Mouse (Mus musculus): ENCODE measurements around the gene Gxylt1. TPM values are rescaled to one million over a fixed set of nuclear protein-coding genes. Genes with fewer than 3 reads are reported as not detected.

Gene Gxylt1
- total RNA-seq, 1 experiment: 27.7 TPM

GRCm38 (mm10) chr15:93270289-93270855 is 4.6 kb downstream of the Gxylt1 start:
- no peak for TF ChIP-seq MAFK (IDR thresholded peaks at IDR 0.05; ENCODE audit: insufficient read depth, low read depth, low read length)
- no peak for TF ChIP-seq HCFC1 (IDR thresholded peaks at IDR 0.05; ENCODE audit: borderline replicate concordance, insufficient read depth, low read length)
- TF ChIP-seq ZNF384 (IDR thresholded peaks at IDR 0.05; ENCODE audit: low read depth, low read length): no peak
- TF ChIP-seq CHD2 (IDR thresholded peaks at IDR 0.05; ENCODE audit: low read depth, low read length): no peak
- no peaks in the 10 kb centered on the region for H3K9me3 ChIP-seq (ENCODE audit: control insufficient read depth, insufficient read depth, low read depth, low read length)
- in situ Hi-C loops (cut with MboI; ENCODE audit: low sequenced_read_pairs in 2 of 2, unreplicated experiment in 2 of 2): no loop called here
- no peaks in the 10 kb centered on the region for H3K36me3 ChIP-seq (ENCODE audit: control insufficient read depth, insufficient read depth, low read length, poor library complexity, severe bottlenecking)
- peak; percentile 34 for DNase-seq (ENCODE audit: low read depth, low spot score)
- H3K4me1 ChIP-seq (ENCODE audit: control insufficient read depth in 2 of 2, insufficient read depth in 2 of 2, low read length in 2 of 2, poor library complexity in 1 of 2): peaks cover 0 to 9% of the 10 kb centered on the region in 2 experiments; a peak in 1 of 4 replicates
- H3K9ac ChIP-seq (ENCODE audit: insufficient read depth, low read depth, low read length, poor library complexity, severe bottlenecking): no peak overlapping the region
- no peak overlapping the region for H3K4me3 ChIP-seq (ENCODE audit: insufficient read depth in 1 of 2, low read depth in 1 of 2, low read length in 2 of 2, poor library complexity in 1 of 2, severe bottlenecking in 1 of 2)
- H3K27ac ChIP-seq (ENCODE audit: insufficient read depth, low read depth, low read length, poor library complexity, severe bottlenecking): no peak overlapping the region

GRCm38 (mm10) chr15:93269572-93269971 is 5.4 kb downstream of the Gxylt1 start:
- Histone ChIP-seq H3K4me1 (ENCODE audit: control insufficient read depth in 2 of 2, insufficient read depth in 2 of 2, low read length in 2 of 2, poor library complexity in 1 of 2) (peaks cover 0 to 9% of the 10 kb centered on the region in 2 experiments; a peak in 1 of 4 replicates), H3K36me3 (ENCODE audit: control insufficient read depth, insufficient read depth, low read length, poor library complexity, severe bottlenecking) (no peaks in the 10 kb centered on the region), H3K4me3 (ENCODE audit: insufficient read depth in 1 of 2, low read depth in 1 of 2, low read length in 2 of 2, poor library complexity in 1 of 2, severe bottlenecking in 1 of 2) (no peak overlapping the region), H3K9ac (ENCODE audit: insufficient read depth, low read depth, low read length, poor library complexity, severe bottlenecking) (no peak overlapping the region), H3K27ac (ENCODE audit: insufficient read depth, low read depth, low read length, poor library complexity, severe bottlenecking) (no peak overlapping the region), H3K9me3 (ENCODE audit: control insufficient read depth, insufficient read depth, low read depth, low read length) (no peaks in the 10 kb centered on the region)
- DNase-seq (ENCODE audit: low read depth, low spot score): no peak
- no peak for TF ChIP-seq HCFC1 (IDR thresholded peaks at IDR 0.05; ENCODE audit: borderline replicate concordance, insufficient read depth, low read length)
- TF ChIP-seq CHD2 (IDR thresholded peaks at IDR 0.05; ENCODE audit: low read depth, low read length): no peak
- no peak for TF ChIP-seq ZC3H11A (IDR thresholded peaks at IDR 0.05; ENCODE audit: borderline replicate concordance, low read depth, low read length)
- in situ Hi-C loops (cut with MboI; ENCODE audit: low sequenced_read_pairs in 2 of 2, unreplicated experiment in 2 of 2): no loop called here

GRCm38 (mm10) chr15:93268001-93268400 is 7.0 kb downstream of the Gxylt1 start:
- TF ChIP-seq HCFC1 (IDR thresholded peaks at IDR 0.05; ENCODE audit: borderline replicate concordance, insufficient read depth, low read length): no peak
- no peak for TF ChIP-seq ZNF384 (IDR thresholded peaks at IDR 0.05; ENCODE audit: low read depth, low read length)
- no peak for TF ChIP-seq MAFK (IDR thresholded peaks at IDR 0.05; ENCODE audit: insufficient read depth, low read depth, low read length)
- TF ChIP-seq CHD2 (IDR thresholded peaks at IDR 0.05; ENCODE audit: low read depth, low read length): no peak
- TF ChIP-seq ZC3H11A (IDR thresholded peaks at IDR 0.05; ENCODE audit: borderline replicate concordance, low read depth, low read length): no peak
- no peak overlapping the region for H3K9ac ChIP-seq (ENCODE audit: insufficient read depth, low read depth, low read length, poor library complexity, severe bottlenecking)
- in situ Hi-C loops (cut with MboI; ENCODE audit: low sequenced_read_pairs in 2 of 2, unreplicated experiment in 2 of 2): no loop called here
- no peaks in the 10 kb centered on the region for H3K36me3 ChIP-seq (ENCODE audit: control insufficient read depth, insufficient read depth, low read length, poor library complexity, severe bottlenecking)
- H3K4me3 ChIP-seq (ENCODE audit: insufficient read depth in 1 of 2, low read depth in 1 of 2, low read length in 2 of 2, poor library complexity in 1 of 2, severe bottlenecking in 1 of 2): no peak overlapping the region
- no peak for DNase-seq (ENCODE audit: low read depth, low spot score)
- no peaks in the 10 kb centered on the region for H3K9me3 ChIP-seq (ENCODE audit: control insufficient read depth, insufficient read depth, low read depth, low read length)
- H3K27ac ChIP-seq (ENCODE audit: insufficient read depth, low read depth, low read length, poor library complexity, severe bottlenecking): no peak overlapping the region
- peaks cover 0 to 6% of the 10 kb centered on the region in 2 experiments; a peak in 1 of 4 replicates for H3K4me1 ChIP-seq (ENCODE audit: control insufficient read depth in 2 of 2, insufficient read depth in 2 of 2, low read length in 2 of 2, poor library complexity in 1 of 2)

GRCm38 (mm10) chr15:93267479-93267878 is 7.5 kb downstream of the Gxylt1 start:
- no peak overlapping the region for H3K4me3 ChIP-seq (ENCODE audit: insufficient read depth in 1 of 2, low read depth in 1 of 2, low read length in 2 of 2, poor library complexity in 1 of 2, severe bottlenecking in 1 of 2)
- H3K4me1 ChIP-seq (ENCODE audit: control insufficient read depth in 2 of 2, insufficient read depth in 2 of 2, low read length in 2 of 2, poor library complexity in 1 of 2): peaks cover 0 to 6% of the 10 kb centered on the region in 2 experiments; a peak in 1 of 4 replicates
- TF ChIP-seq HCFC1 (IDR thresholded peaks at IDR 0.05; ENCODE audit: borderline replicate concordance, insufficient read depth, low read length) (no peak), MAFK (IDR thresholded peaks at IDR 0.05; ENCODE audit: insufficient read depth, low read depth, low read length) (no peak), CHD2 (IDR thresholded peaks at IDR 0.05; ENCODE audit: low read depth, low read length) (no peak), ZNF384 (IDR thresholded peaks at IDR 0.05; ENCODE audit: low read depth, low read length) (no peak), ZC3H11A (IDR thresholded peaks at IDR 0.05; ENCODE audit: borderline replicate concordance, low read depth, low read length) (no peak)
- in situ Hi-C loops (cut with MboI; ENCODE audit: low sequenced_read_pairs in 2 of 2, unreplicated experiment in 2 of 2): no loop called here
- H3K9ac ChIP-seq (ENCODE audit: insufficient read depth, low read depth, low read length, poor library complexity, severe bottlenecking): no peak overlapping the region
- no peak for DNase-seq (ENCODE audit: low read depth, low spot score)
- H3K27ac ChIP-seq (ENCODE audit: insufficient read depth, low read depth, low read length, poor library complexity, severe bottlenecking): no peak overlapping the region
- no peaks in the 10 kb centered on the region for H3K9me3 ChIP-seq (ENCODE audit: control insufficient read depth, insufficient read depth, low read depth, low read length)
- no peaks in the 10 kb centered on the region for H3K36me3 ChIP-seq (ENCODE audit: control insufficient read depth, insufficient read depth, low read length, poor library complexity, severe bottlenecking)

- 0 out of 2 replicates have a peak, but pooled peaks cover under 1% of the 10 kb centered on the region for H3K36me3 ChIP-seq (ENCODE audit: control insufficient read depth, insufficient read depth, low read length, poor library complexity, severe bottlenecking)
- H3K9me3 ChIP-seq (ENCODE audit: control insufficient read depth, insufficient read depth, low read depth, low read length): no peaks in the 10 kb centered on the region
- no peak overlapping the region for H3K9ac ChIP-seq (ENCODE audit: insufficient read depth, low read depth, low read length, poor library complexity, severe bottlenecking)
- TF ChIP-seq ZC3H11A (IDR thresholded peaks at IDR 0.05; ENCODE audit: borderline replicate concordance, low read depth, low read length): no peak
- no peak for TF ChIP-seq HCFC1 (IDR thresholded peaks at IDR 0.05; ENCODE audit: borderline replicate concordance, insufficient read depth, low read length)
- TF ChIP-seq MAFK (IDR thresholded peaks at IDR 0.05; ENCODE audit: insufficient read depth, low read depth, low read length): no peak
- no peak for TF ChIP-seq ZNF384 (IDR thresholded peaks at IDR 0.05; ENCODE audit: low read depth, low read length)
- TF ChIP-seq CHD2 (IDR thresholded peaks at IDR 0.05; ENCODE audit: low read depth, low read length): no peak
- DNase-seq (ENCODE audit: low read depth, low spot score): no peak
- in situ Hi-C loops (cut with MboI; ENCODE audit: low sequenced_read_pairs in 2 of 2, unreplicated experiment in 2 of 2): no loop called here
- H3K4me3 ChIP-seq (ENCODE audit: insufficient read depth in 1 of 2, low read depth in 1 of 2, low read length in 2 of 2, poor library complexity in 1 of 2, severe bottlenecking in 1 of 2): no peak overlapping the region
- no peak overlapping the region for H3K27ac ChIP-seq (ENCODE audit: insufficient read depth, low read depth, low read length, poor library complexity, severe bottlenecking)
- H3K4me1 ChIP-seq (ENCODE audit: control insufficient read depth in 2 of 2, insufficient read depth in 2 of 2, low read length in 2 of 2, poor library complexity in 1 of 2): peaks cover 0 to 6% of the 10 kb centered on the region in 2 experiments; a peak in 1 of 4 replicates
Measured at GRCm38 (mm10) chr15:93266361-93266760, 8.6 kb downstream of the Gxylt1 start.

Data from ES-E14 (cell line).